Mouse (Mus musculus) left cerebral cortex, adult 11 months (tissue): ENCODE results near the gene Gimap8.

Experiments
- DNase-seq: peaks from one replicate; pipeline ENCODE4 v3.0.0; 2022; ENCODE audit warnings: low spot score

Gene Gimap8

DNA sequence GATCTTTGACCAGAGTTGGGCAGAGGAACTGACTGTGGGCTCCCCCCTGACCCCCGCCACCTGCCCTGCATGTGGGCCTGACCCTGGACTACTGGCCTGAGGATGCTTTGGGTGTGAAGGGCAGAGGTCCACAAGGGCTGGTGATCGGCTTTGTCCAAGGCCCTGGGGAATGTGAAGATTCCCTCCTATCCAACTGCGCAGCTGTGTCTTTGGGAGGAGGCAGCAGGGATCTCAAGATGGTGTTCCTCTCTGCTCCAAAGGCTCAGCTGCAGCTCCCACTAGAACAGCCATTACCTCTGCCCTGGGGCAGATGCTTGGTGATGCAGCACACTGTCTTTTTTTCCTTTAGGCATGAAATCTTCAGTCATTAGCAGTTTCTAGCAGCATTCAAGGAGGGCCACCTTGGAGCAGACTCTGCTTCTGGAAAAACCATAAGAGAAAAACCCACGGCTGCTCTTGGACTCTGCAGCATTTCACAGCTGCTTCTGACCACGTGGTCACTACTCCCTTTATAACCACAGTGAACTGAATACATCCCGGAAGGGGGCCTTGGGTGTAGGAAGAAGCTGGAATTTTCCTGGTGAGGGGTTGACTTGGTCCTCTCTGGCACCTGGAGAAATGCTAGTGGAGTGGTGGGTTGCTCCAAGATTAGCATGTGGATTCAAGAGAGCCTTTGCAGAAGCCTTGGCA lies 9.1 kb upstream of the Gimap8 start:
- DNase-seq: no peak

DNA sequence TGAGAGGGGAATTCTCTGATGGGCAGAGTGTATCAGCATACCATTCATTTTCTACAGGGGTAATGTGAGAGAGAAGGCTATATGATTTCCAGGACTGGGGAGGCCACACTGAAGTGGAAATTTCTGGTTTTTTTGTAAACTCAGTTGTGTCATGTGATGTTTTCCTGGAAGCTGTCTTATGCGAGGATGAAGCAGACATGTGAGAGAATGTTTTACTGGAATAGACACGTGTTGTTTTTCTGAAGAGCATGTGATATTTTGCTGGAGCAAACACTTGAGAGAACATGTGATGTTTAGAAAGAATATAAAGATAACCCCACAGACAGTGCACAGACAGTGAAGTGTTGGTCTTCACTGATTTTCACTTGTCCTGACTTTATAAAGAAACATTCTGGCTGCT lies 8.5 kb upstream of the Gimap8 start:
- DNase-seq: no peak

DNA sequence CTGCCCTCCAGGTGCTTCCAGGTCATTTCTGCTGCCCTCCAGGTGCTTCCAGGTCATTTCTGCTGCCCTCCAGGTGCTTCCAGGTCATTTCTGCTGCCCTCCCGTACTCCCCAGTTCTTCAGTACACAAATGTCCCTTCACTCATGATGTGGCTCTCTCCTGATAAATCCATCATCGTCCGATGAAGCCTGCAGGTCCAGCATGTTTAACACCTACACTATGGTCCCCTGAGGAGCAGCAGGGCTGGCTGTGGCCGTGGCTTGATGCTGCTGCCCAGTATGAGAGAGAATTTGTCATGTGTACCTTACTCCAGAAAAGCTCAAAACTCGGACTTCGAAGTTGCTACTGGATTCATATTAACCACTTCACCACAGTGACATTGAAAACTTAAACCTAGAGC lies 5.6 kb upstream of the Gimap8 start:
- no peak for DNase-seq

DNA sequence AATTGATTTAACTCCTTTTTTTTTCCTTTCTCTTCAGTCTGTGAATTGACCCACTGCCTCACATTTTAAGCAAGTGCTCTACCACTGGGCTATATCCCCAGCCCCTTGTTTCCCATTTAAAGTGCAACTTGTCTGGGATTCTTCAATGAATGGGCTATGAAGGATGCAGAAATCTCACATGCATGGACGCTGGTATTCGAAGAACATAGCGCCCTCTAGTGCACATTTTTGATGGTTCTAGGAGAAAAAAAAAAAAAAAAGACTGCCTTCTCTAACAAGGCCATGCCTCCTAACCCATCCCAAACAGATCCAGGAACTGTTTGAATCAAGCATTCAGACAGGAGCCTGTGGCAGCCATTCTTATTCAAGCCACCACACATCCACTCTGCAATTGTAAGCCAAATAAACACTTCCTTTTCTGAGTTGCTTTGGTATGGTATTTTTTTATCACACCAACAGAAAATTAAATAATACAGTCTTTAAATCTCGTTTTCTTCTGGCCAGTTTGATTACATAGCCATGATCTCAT lies 4.2 kb upstream of the Gimap8 start:
- no peak for DNase-seq

DNA sequence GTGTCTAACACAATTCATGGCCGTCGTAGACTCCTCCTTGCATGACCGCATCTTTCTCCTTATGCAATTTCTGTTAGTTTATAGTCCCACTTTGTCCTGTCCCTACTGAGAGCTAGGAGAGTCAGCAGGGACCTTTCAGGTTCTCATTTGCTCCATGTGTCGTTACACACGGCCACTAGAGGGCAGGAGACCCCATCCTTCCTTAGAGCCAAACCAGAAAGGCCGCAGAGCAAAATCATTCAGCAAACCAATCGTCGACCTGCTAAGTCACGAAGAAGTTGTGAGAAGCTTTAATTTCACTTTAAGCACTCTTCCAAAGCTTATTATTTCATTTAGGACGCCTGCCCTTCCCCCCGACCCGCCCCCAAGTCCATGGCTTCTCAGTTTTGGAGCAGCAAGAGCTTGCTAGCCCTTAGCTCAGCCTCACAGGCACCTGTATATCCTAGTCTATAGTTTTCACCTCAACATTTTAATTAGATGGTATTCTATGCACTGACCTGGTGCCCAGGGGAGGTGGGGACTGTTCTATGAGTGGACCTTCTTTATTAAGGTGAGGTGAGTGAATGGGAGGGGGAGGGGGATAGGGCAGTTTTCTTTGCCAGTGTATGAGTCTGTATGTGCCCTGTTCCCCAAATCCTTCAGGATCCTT lies 1.2 kb upstream of the Gimap8 start:
- no peak for DNase-seq

DNA sequence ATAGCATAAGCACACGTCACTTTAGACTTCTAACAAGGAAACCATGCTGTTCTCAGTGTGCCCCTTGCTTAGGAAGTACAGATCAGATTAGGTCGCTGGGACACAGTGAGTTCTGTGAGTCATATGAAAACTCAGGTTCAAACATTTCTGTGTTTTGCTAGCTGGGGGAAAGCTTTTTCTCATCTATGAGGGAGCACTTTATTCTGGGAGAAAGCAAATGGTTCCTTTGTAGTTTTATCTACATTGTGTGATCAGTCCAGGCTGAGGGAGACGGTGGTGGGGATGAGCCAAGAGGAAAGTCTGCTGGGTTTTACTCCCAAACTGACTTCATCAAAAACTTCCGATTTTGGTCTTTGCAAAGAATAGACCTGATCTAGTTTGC lies 734 bp upstream of the Gimap8 start:
- DNase-seq: no peak

DNA sequence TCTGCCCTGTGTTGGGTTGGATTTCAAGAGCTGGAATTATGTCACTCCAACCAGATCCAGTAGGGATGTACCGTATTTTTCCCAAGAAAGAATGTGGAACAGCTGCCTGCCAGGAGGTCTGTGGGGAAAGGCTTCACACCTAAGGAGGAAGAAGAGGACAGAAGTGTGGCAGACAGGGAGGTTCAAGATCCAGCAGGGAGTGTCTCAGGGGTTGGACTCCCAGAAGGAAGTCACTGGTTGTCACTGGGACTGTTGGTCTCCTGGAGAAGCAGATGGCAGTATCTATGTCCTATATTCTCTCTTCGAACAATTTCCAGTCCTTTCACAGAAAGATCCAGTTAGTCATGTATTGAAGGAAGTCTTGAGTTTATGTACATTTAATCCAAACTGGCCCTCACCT lies 577 bp downstream of the Gimap8 start:
- no peak for DNase-seq

DNA sequence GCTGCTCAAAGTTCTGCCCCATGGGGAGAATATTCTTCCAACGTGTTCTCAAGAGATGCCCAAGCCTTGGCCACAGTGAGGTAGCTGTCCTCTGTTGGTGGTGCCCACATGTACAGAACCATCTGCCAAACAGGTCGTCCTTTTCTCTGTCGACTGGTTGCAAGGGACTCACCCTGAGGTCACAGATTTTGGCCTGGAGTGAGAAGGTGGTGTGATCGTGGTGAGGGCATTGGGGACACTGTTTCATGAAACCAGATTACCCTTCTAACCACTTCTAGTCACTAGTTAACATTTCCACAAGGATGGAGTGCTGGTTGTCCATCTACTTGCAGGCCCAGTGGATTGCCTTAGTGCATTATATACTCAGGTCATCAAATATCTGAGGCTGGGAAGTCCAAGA lies 1.7 kb downstream of the Gimap8 start:
- DNase-seq: no peak

DNA sequence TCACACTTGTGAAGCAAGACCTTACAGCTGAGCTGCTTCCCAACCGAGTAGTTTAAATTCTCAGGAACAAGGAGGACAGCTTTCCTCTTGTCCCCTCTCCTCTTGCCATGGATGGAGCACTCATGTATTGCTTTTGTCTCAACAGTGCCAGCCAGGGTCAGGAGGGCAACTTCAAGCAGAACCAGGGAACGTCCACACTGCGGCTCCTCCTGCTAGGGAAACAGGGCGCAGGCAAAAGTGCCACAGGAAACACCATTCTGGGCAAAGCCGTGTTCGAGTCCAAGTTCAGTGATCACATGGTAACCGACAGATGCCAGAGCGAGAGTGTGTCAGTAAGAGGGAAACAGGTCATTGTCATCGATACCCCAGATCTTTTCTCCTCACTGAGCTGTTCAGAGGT lies 3.0 kb downstream of the Gimap8 start:
- DNase-seq: no peak

DNA sequence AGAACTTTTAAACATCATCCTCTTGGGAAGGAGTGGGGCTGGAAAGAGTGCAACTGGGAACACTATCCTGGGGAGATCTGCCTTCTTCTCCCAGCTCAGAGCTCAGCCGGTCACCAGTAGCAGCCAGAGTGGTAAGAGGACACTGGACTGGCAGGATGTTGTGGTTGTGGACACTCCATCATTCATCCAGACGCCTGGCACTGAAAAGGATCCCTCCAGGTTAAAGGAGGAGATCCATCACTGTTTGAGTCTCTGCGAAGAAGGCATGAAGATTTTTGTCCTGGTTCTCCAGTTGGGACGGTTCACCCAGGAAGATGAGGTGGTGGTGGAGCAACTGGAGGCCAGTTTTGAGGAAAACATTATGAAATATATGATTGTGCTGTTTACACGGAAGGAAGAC lies 11.7 kb downstream of the Gimap8 start:
- no peak for DNase-seq

DNA sequence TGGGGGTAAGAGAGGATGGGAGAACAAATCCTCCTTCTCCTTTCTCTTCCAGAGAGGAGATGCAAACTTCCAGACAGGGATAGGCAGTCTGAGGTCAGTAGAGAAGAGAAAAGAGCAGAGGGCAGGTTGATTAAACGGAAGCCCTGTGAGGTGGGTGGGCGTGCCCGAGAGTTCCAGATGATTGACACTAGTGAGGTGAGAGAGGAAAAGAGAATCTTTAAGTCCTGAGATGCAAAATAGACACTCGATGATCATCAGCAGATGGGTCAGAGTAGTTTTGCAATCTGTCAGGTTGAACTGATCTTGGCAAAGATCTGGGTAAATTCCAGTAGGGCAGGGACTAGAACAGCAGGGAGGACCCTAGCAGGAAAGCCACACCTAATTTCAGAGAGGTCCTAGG lies 17.7 kb downstream of the Gimap8 start:
- no peak for DNase-seq

DNA sequence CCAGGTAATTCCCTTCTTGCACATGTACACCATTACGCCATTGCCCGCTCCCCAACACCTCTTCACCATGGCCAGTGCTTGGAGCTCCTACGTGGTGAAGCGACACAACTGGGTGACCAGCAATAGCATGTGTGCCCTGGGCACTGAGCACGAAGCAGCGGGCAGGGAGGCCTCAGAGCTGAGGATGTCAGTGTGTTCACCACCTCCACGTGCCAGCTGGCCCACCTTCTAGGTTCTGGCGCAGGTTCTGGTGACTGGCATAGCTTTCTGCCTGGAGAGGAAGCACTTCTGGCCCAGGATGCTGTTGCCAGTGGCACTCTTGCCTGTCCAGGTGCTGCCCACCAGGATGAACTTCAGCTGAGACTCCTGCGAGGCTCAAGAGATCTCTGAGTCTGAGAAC lies 18.4 kb downstream of the Gimap8 start:
- no peak for DNase-seq

DNA sequence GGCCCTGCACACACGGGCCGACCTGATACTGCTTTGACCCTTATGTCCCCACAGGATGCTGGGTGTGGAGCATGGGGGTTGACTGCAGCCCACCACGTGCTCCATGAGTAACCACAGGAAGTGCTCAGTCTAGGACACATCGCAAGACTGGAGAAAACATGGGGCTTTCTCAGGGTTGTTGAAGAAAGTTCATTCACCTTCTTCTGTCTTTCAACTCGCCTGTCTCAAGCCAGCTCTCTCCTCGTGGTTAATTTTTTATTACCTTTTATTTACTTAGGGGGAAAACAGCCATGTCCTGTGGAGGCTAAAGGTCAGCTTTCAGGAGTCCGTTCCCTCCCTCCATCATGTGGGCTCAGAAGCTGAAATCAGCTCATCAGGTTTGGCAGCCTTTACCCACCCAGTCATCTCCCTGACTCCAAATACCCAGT lies 19.1 kb downstream of the Gimap8 start:
- no peak for DNase-seq

DNA sequence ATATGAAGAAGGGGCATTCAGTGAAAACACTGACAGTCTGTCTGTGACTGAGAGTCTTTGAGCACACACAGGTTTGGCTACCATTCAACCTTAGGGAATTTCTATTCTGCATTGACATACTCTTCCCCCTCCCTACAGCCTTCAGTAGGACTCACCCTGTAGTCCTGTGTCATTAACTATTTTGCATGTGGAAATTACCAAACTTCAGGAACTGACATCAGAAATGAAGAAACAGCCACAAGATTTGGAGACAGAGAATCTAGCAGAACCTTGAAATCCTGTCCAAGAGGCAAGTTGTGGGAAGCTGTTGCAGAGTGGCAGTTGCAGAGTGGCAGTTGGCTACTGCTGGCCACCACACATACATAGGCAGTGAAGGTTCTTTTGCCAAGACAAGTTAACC lies 21.0 kb downstream of the Gimap8 start:
- no peak for DNase-seq

DNA sequence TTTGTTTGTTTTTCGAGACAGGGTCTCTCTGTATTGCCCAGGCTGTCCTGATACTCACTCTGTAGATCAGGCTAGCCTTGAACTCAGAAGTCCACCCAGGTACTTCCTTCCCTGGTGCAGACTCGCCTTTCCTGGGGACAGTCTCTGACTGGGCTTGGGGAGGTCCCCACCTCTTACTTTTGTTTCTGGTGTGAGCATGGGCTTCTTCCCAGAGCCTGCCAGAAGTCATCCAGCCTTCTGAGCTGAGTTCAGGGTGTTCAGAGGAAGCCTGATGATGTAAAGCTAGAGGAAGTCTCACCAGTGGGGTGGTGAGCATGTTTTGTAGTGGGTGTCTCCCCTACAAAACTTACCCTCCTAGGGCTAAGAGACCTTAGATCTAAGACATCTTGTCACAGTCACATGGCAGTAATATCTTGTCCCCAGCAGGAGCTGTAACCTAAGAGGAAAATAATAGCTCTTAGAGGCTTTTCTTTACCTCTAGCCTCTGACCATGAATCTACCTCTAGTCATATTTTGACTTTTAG lies 22.5 kb downstream of the Gimap8 start:
- DNase-seq: no peak

DNA sequence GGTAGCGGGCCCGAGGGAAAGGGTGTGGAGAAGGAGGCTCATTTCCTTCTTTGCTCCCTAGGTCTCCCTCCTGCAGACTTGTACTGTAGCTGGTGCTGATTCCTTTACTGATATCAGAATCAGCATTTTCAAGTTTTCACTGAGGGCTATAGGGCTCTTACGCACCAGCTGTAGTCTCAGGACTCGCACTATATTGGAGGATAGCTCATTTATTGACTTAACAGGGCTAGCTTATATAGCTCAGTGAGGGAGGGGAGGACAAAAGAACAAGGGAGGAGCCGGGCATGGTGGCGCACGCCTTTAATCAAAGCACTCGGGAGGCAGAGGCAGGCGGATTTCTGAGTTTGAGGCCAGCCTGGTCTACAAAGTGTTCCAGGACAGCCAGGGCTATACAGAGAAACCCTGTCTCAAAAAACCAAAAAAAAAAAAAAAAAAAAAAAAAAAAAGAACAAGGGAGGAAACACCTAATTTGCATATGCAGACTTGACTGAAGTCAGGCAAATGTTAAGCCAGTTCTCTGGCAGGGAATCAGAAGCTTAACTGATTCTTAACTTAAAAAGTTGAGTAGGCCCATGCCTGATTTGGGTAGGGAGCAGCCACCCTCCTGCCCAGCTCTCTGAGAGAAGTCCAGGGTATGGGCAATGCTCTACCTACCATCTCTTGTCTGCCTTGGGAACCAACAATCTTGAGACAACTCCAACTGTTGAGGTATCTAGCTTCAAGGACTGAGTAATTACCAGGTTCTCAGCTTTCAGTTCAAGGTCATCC lies 27.4 kb downstream of the Gimap8 start:
- no peak for DNase-seq

DNA sequence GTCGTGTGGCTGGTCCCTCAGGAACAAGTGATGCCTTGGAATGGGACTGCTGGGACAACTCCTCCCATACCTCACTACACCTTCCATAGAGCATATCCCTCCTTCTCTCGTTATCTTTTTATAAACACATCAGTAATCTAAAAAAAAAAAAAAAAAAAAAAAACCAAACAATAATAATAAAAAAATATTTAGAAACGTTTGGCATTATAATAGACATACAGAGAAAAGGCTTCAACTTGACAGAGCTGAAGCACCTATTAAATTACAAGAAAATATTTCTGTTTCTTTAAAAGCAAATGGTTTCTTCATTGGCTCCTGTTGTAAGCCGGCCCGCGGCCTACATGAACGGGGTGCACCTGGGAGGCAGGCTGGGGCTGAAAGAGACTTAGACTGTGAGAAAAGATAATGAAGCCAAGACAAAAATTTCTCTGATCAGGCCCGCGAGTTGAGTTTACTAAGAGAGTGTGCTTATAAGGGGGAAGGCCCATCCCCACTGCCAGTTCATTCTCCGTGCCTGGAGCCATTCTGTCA lies 28.4 kb downstream of the Gimap8 start:
- DNase-seq: no peak

DNA sequence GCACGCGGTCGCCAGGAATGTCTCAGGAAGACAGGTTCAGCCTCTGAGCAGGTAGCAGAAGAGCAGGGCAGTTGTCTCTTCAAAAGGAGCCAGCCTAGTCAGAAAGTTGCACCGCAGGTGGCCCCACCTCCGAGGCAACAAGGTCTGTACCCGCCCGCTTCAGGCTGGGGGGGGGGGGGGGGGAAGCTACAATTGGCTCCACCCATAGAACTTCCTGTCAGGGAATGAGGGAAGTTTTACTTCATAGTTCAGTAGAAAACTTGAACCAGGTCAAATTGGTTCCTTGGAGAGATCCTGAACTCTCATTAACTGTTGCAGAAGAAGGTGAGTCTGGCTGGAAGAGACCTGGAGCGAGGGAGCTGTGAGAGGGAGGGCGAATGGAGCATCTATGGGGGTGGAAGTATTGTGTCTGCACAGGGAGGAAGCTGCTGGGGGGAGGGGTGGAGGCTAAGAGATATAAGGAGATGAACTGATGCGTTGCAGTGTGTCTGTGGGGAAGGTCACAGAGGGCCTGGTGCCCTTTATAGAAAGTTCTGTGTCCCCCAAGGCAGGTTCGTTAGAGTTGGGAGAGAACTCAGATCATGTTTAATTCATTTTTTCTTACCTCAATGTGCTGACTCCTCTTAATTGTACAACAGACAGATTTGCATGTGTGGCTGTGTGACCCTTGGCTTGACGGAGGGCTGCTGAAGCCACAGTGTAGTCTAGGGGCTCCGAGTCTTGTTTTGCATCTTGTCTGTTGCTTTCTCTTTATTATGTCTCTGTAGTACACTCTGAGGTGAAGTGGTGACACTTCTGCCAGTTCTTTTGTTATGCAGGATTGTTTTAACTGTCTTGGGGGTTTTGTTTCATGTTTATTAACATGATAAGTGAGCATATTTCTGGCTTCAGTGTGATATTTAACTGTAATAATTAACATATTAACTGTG lies 29.2 kb downstream of the Gimap8 start, which contains the start of gene Gimap9:
Gimap9 (plus strand) TSS at position 199 of the 929 bp plus-strand sequence.
- no peak for DNase-seq

DNA sequence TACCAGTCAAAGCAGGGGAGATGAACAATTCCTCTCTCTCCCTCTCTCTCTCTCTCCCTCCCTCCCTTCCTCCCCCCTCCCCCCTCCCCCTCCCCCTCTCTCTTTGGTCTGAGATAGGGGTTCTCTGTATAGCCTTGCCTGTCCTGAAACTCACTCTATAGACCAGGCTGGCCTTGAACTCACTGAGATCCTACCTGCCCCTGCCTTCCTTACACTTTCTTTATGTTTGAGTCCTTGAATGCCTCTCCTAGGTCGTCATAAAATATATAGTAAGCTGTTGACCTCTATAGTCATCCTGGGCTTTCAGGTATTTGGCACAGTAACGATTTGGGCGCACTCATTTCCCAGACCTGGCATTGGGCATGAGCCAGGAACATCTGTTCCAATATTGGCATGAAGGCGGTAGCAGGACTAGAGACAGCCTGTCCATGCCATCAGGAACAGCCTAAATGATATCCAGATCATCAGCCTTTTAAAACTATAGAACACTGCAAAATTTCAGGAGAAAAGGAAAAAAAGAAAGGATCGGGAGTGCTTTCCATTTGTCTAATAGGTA lies 29.9 kb downstream of the Gimap8 start:
- DNase-seq: no peak

DNA sequence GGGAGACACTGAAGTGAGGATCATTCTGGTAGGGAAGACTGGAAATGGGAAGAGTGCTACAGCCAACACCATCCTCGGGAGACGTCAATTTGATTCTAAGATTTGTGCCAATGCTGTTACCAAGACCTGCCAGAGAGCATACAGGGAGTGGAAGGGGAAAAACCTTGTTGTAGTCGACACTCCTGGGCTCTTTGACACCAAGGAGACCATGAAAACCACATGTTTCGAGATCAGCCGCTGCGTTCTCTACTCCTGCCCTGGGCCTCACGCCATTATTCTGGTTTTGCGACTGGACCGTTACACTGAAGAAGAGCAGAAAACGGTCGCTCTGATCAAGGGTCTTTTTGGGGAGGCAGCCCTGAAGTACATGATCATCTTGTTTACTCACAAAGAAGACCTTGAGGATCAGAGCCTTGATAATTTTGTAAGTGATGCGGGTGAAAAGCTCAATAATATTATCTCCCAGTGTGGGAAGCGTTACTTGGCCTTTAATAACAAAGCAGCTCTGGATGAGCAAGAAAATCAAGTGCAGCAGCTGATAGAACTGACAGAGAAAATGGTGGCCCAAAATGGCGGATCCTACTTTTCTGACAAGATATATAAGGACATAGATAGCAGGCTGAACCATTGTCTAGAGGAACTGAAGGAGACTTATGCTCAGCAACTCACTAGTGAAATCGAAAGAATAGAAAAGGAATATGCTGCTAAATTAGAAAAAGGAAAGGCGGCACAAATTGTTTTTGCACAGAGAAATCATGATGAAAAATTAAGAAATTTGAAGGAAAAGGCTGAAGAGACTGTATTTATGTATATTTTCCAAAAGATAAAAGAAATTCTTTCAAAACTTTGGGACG lies 30.7 kb downstream of the Gimap8 start:
- DNase-seq: no peak
